Mouse (Mus musculus): Measurements from ENCODE around the gene Bckdha.

DNA sequence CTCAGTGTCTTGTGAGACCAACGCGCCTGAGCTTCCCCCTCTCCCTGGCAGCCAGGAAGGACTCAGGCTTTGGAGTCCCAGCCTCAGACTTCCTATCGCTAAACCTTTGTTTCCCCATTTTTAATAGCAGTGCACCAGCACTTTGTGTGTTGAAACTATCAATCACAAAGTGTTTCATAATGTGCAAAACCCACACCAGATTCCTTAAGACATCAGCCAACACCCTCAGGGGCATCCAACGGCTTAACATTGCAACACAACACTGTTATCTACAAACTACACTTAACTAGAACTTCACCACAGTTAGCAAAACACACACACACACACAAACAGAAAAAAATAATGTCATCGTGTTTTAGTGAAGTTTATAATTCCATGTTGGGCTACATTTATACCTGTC, 8.9 kb downstream of the Bckdha start:
- TF ChIP-seq CTCF (IDR thresholded peaks at IDR 0.05; ENCODE audit: insufficient read depth, low read length), result no peak
- no peak for TF ChIP-seq POLR2A (IDR thresholded peaks at IDR 0.05; ENCODE audit: borderline replicate concordance, extremely low read depth, low read depth, low read length)
